Mouse (Mus musculus) G1E (cell line): ENCODE results near the gene Iqschfp.

Experiments used
- CTCF ChIP-seq: IDR thresholded peaks from 2 replicates; pipeline ENCODE4 v1.5.1; 2012; ENCODE audit warnings: low read depth, low read length, inconsistent platforms, mixed read lengths
- GATA1 ChIP-seq: IDR thresholded peaks from 2 replicates; pipeline ENCODE4 v1.6.1; 2012; ENCODE audit warnings: borderline replicate concordance, low read length, inconsistent platforms, mixed read lengths
- TAL1 ChIP-seq: conservative IDR thresholded peaks from 2 replicates; pipeline ENCODE4 v1.6.1; 2012; ENCODE audit warnings: low read depth, low read length, inconsistent platforms, mixed read lengths

- TF ChIP-seq CTCF (no peak), GATA1 (no peak), TAL1 (no peak)
Observed at GRCm38 (mm10) chr3:68633577-68633976, 741.5 kb downstream of the Iqschfp start.
